Mouse (Mus musculus): ENCODE measurements around the gene Mark4.

DNA sequence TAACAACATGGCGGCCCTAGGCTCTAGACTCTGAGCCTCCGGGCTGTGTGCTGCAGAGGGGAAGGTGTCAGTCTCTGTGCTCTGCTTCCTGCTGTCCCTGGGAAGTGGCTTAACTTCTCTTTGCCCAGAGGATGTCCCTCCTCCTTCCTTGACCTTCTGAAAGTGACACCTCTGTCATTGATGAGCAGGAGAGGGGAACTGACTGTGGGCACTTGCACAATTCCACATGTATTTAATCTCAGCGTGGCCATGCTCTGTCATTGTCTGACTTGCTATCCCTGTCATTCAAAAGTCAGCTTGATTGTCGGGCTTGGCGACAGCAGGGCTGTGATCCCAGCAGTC is 37.6 kb upstream of the Mark4 start:
- TF ChIP-seq CTCF (IDR thresholded peaks at IDR 0.05; ENCODE audit: extremely low read depth, insufficient read depth, insufficient read length, insufficient replicate concordance) (no peak), POLR2A (IDR thresholded peaks at IDR 0.05; ENCODE audit: low read depth, low read length) (no peak)

Data from spleen, adult 2 months (tissue).